Mouse (Mus musculus): ENCODE measurements around the gene Stk39. TPM values are rescaled to one million over a fixed set of nuclear protein-coding genes. Genes with fewer than 3 reads are reported as not detected.

The Stk39 gene
- total RNA-seq, 2 experiments from 2014 or later: 71.8 to 75.3 TPM

- TF ChIP-seq CTCF (conservative IDR thresholded peaks at IDR 0.05): peak; percentile 68
- no peak overlapping the region for H3K27ac ChIP-seq
- no peak for DNase-seq (ENCODE audit: low spot score in 2 of 2)
- H3K4me3 ChIP-seq: no peak overlapping the region
Measured at GRCm38 (mm10) chr2:68468698-68469097, 3.4 kb downstream of the Stk39 start.

GRCm38 (mm10) chr2:68468259-68468658 lies 3.8 kb downstream of the Stk39 start:
- Histone ChIP-seq H3K27ac (no peak overlapping the region), H3K4me3 (no peak overlapping the region)
- no peak for DNase-seq (ENCODE audit: low spot score in 2 of 2)
- TF ChIP-seq CTCF (conservative IDR thresholded peaks at IDR 0.05): no peak

GRCm38 (mm10) chr2:68467085-68467978 lies 4.7 kb downstream of the Stk39 start:
- no peak overlapping the region for H3K4me3 ChIP-seq
- H3K27ac ChIP-seq: no peak overlapping the region
- no peak for TF ChIP-seq CTCF (conservative IDR thresholded peaks at IDR 0.05)
- DNase-seq (ENCODE audit: low spot score in 2 of 2): no peak

- Histone ChIP-seq H3K4me3 (no peak overlapping the region), H3K27ac (no peak overlapping the region)
- no peak for DNase-seq (ENCODE audit: low spot score in 2 of 2)
- no peak for TF ChIP-seq CTCF (conservative IDR thresholded peaks at IDR 0.05)
Measured at GRCm38 (mm10) chr2:68466124-68467070, 5.7 kb downstream of the Stk39 start.

GRCm38 (mm10) chr2:68465266-68466123 lies 6.6 kb downstream of the Stk39 start:
- no peak for TF ChIP-seq CTCF (conservative IDR thresholded peaks at IDR 0.05)

GRCm38 (mm10) chr2:68464456-68464855 lies 7.6 kb downstream of the Stk39 start:
- Histone ChIP-seq H3K27ac (no peak overlapping the region), H3K4me3 (no peak overlapping the region)
- TF ChIP-seq CTCF (conservative IDR thresholded peaks at IDR 0.05): no peak
- DNase-seq (ENCODE audit: low spot score in 2 of 2): no peak

More at GRCm38 (mm10) chr2:68465266-68466123, 6.6 kb downstream of the Stk39 start:
- H3K27ac ChIP-seq: no peak overlapping the region
- DNase-seq (ENCODE audit: low spot score in 2 of 2): no peak
- no peak overlapping the region for H3K4me3 ChIP-seq

GRCm38 (mm10) chr2:68463801-68464200 lies 8.3 kb downstream of the Stk39 start:
- no peak for TF ChIP-seq CTCF (conservative IDR thresholded peaks at IDR 0.05)
- no peak for DNase-seq (ENCODE audit: low spot score in 2 of 2)
- no peak overlapping the region for H3K27ac ChIP-seq
- H3K4me3 ChIP-seq: no peak overlapping the region

- DNase-seq (ENCODE audit: low spot score in 2 of 2): no peak
- Histone ChIP-seq H3K4me3 (no peak overlapping the region), H3K27ac (no peak overlapping the region)
- no peak for TF ChIP-seq CTCF (conservative IDR thresholded peaks at IDR 0.05)
Measured at GRCm38 (mm10) chr2:68458115-68458514, 14.0 kb downstream of the Stk39 start.

- Histone ChIP-seq H3K4me3 (no peak overlapping the region), H3K27ac (no peak overlapping the region)
- DNase-seq (ENCODE audit: low spot score in 2 of 2): no peak
- no peak for TF ChIP-seq CTCF (conservative IDR thresholded peaks at IDR 0.05)
Measured at GRCm38 (mm10) chr2:68457455-68458032, 14.5 kb downstream of the Stk39 start.

GRCm38 (mm10) chr2:68456899-68457298 lies 15.2 kb downstream of the Stk39 start:
- Histone ChIP-seq H3K4me3 (no peak overlapping the region), H3K27ac (no peak overlapping the region)
- no peak for TF ChIP-seq CTCF (conservative IDR thresholded peaks at IDR 0.05)
- no peak for DNase-seq (ENCODE audit: low spot score in 2 of 2)

- no peak for TF ChIP-seq CTCF (conservative IDR thresholded peaks at IDR 0.05)
Measured at GRCm38 (mm10) chr2:68452379-68452778, 19.7 kb downstream of the Stk39 start.

GRCm38 (mm10) chr2:68448035-68448434 lies 24.0 kb downstream of the Stk39 start:
- no peak overlapping the region for H3K4me3 ChIP-seq
- TF ChIP-seq CTCF (conservative IDR thresholded peaks at IDR 0.05): no peak
- DNase-seq (ENCODE audit: low spot score in 2 of 2): no peak
- H3K27ac ChIP-seq: no peak overlapping the region

More at GRCm38 (mm10) chr2:68452379-68452778, 19.7 kb downstream of the Stk39 start:
- Histone ChIP-seq H3K27ac (no peak overlapping the region), H3K4me3 (no peak overlapping the region)
- no peak for DNase-seq (ENCODE audit: low spot score in 2 of 2)
